Mouse (Mus musculus) heart, adult 2 months (tissue): ENCODE measurements around the gene Rin3.

Experiments used
- CTCF ChIP-seq: fragments of 200-600 bp; IDR thresholded peaks from 2 replicates; pipeline ENCODE4 v1.8.1; 2022; ENCODE audit warnings: antibody characterized with exemption, mild to moderate bottlenecking, moderate library complexity
- EP300 ChIP-seq: fragments of 200-500 bp; IDR thresholded peaks from 2 replicates; pipeline ENCODE4 v1.6.1; 2011; ENCODE audit warnings: low read depth, low read length, control low read depth; ENCODE audit not compliant: insufficient read depth
- POLR2A ChIP-seq: fragments of 200-500 bp; IDR thresholded peaks from 2 replicates; pipeline ENCODE4 v1.6.1; 2011; ENCODE audit warnings: mild to moderate bottlenecking, low read depth, low read length, control low read depth; ENCODE audit not compliant: insufficient read depth

- TF ChIP-seq CTCF (no peak), POLR2A (no peak), EP300 (no peak)
Observed at GRCm38 (mm10) chr12:102419544-102419943, 136.7 kb downstream of the Rin3 start.
